Mouse (Mus musculus): ENCODE results near the gene Atp2a2. TPM values are rescaled to one million over a fixed set of nuclear protein-coding genes. Genes with fewer than 3 reads are reported as not detected.

The Atp2a2 gene
- polyA plus RNA-seq, 1 experiment from 2014 or later = 40.0 TPM

- WGBS = 74% methylated on average over 3 of the region's 3 CpGs
- H3K27ac ChIP-seq = no peak overlapping the region
- H3K9ac ChIP-seq (replicated peaks) = no peak overlapping the region
Measured at GRCm38 (mm10) chr5:122528591-122528990, 26.6 kb upstream of the Atp2a2 start.

GRCm38 (mm10) chr5:122527761-122528160, 25.7 kb upstream of the Atp2a2 start:
- Histone ChIP-seq H3K36me3 (peaks cover 6% of the 10 kb centered on the region; the same call in 1 of the 2 replicates), H3K27ac (no peak overlapping the region), H3K9ac (replicated peaks) (0 out of 2 replicates have a peak overlapping the region, but pooled peaks have one; percentile 19), H3K9me3 (no peaks in the 10 kb centered on the region), H3K4me3 (replicated peaks) (no peak overlapping the region), H3K4me2 (replicated peaks) (no peak overlapping the region), H3K27me3 (no peaks in the 10 kb centered on the region), H3K4me1 (replicated peaks) (0 out of 2 replicates have a peak, but pooled peaks cover 5% of the 10 kb centered on the region)
- no peak for ATAC-seq
- WGBS = 68% methylated on average over 11 of the region's 11 CpGs

More at GRCm38 (mm10) chr5:122528591-122528990, 26.6 kb upstream of the Atp2a2 start:
- no peak for ATAC-seq
- H3K9me3 ChIP-seq = no peaks in the 10 kb centered on the region
- no peak overlapping the region for H3K4me2 ChIP-seq (replicated peaks)
- H3K36me3 ChIP-seq = peaks cover 6% of the 10 kb centered on the region; the same call in 1 of the 2 replicates
- 0 out of 2 replicates have a peak, but pooled peaks cover 5% of the 10 kb centered on the region for H3K4me1 ChIP-seq (replicated peaks)
- no peak overlapping the region for H3K4me3 ChIP-seq (replicated peaks)
- H3K27me3 ChIP-seq = no peaks in the 10 kb centered on the region

- no peak for ATAC-seq
- 0 out of 2 replicates have a peak overlapping the region, but pooled peaks have one; percentile 19 for H3K9ac ChIP-seq (replicated peaks)
- H3K27ac ChIP-seq = no peak overlapping the region
- H3K4me1 ChIP-seq (replicated peaks) = 0 out of 2 replicates have a peak, but pooled peaks cover 5% of the 10 kb centered on the region
- WGBS = 79% methylated on average over 15 of the region's 15 CpGs
- no peak overlapping the region for H3K4me2 ChIP-seq (replicated peaks)
- no peaks in the 10 kb centered on the region for H3K27me3 ChIP-seq
- no peaks in the 10 kb centered on the region for H3K9me3 ChIP-seq
- H3K4me3 ChIP-seq (replicated peaks) = no peak overlapping the region
- peaks cover 6% of the 10 kb centered on the region; the same call in 1 of the 2 replicates for H3K36me3 ChIP-seq
Measured at GRCm38 (mm10) chr5:122526878-122527730, 25.1 kb upstream of the Atp2a2 start.

GRCm38 (mm10) chr5:122526405-122526804, 24.4 kb upstream of the Atp2a2 start:
- no peak for ATAC-seq
- H3K4me2 ChIP-seq (replicated peaks) = no peak overlapping the region
- peaks cover 5% of the 10 kb centered on the region; the same call in 1 of the 2 replicates for H3K36me3 ChIP-seq
- 96% methylated on average over 9 of the region's 9 CpGs for WGBS
- no peak overlapping the region for H3K4me3 ChIP-seq (replicated peaks)
- H3K4me1 ChIP-seq (replicated peaks) = 0 out of 2 replicates have a peak, but pooled peaks cover 5% of the 10 kb centered on the region
- H3K27ac ChIP-seq = no peak overlapping the region
- no peaks in the 10 kb centered on the region for H3K27me3 ChIP-seq
- H3K9ac ChIP-seq (replicated peaks) = no peak overlapping the region
- H3K9me3 ChIP-seq = no peaks in the 10 kb centered on the region

GRCm38 (mm10) chr5:122525238-122525931, 23.4 kb upstream of the Atp2a2 start:
- Histone ChIP-seq H3K27me3 (no peaks in the 10 kb centered on the region), H3K36me3 (no peaks in the 10 kb centered on the region), H3K9me3 (no peaks in the 10 kb centered on the region), H3K9ac (replicated peaks) (no peak overlapping the region), H3K4me3 (replicated peaks) (no peak overlapping the region), H3K27ac (no peak overlapping the region), H3K4me2 (replicated peaks) (no peak overlapping the region), H3K4me1 (replicated peaks) (0 out of 2 replicates have a peak, but pooled peaks cover 10% of the 10 kb centered on the region)
- no peak for ATAC-seq
- WGBS = 84% methylated on average over 14 of the region's 14 CpGs

GRCm38 (mm10) chr5:122524854-122525237, 22.8 kb upstream of the Atp2a2 start:
- Histone ChIP-seq H3K4me3 (replicated peaks) (no peak overlapping the region), H3K9ac (replicated peaks) (no peak overlapping the region), H3K36me3 (no peaks in the 10 kb centered on the region), H3K9me3 (no peaks in the 10 kb centered on the region), H3K27ac (no peak overlapping the region), H3K27me3 (no peaks in the 10 kb centered on the region), H3K4me1 (replicated peaks) (0 out of 2 replicates have a peak, but pooled peaks cover 10% of the 10 kb centered on the region), H3K4me2 (replicated peaks) (no peak overlapping the region)
- ATAC-seq = no peak
- 88% methylated on average over 4 of the region's 4 CpGs for WGBS

GRCm38 (mm10) chr5:122524244-122524643, 22.2 kb upstream of the Atp2a2 start:
- no peaks in the 10 kb centered on the region for H3K9me3 ChIP-seq
- 0 out of 2 replicates have a peak, but pooled peaks cover 10% of the 10 kb centered on the region for H3K4me1 ChIP-seq (replicated peaks)
- H3K4me2 ChIP-seq (replicated peaks) = no peak overlapping the region
- H3K27ac ChIP-seq = no peak overlapping the region
- no peak overlapping the region for H3K4me3 ChIP-seq (replicated peaks)
- H3K9ac ChIP-seq (replicated peaks) = no peak overlapping the region
- ATAC-seq = no peak
- H3K36me3 ChIP-seq = no peaks in the 10 kb centered on the region
- H3K27me3 ChIP-seq = no peaks in the 10 kb centered on the region
- 31% methylated on average over 3 of the region's 3 CpGs for WGBS

- Histone ChIP-seq H3K4me1 (replicated peaks) (peaks cover 9% of the 10 kb centered on the region; the same call in 1 of the 2 replicates), H3K36me3 (no peaks in the 10 kb centered on the region), H3K27me3 (no peaks in the 10 kb centered on the region), H3K9ac (replicated peaks) (no peak overlapping the region), H3K27ac (no peak overlapping the region), H3K4me2 (replicated peaks) (no peak overlapping the region), H3K4me3 (replicated peaks) (no peak overlapping the region), H3K9me3 (no peaks in the 10 kb centered on the region)
- ATAC-seq = no peak
- 33% methylated on average over 3 of the region's 3 CpGs for WGBS
Measured at GRCm38 (mm10) chr5:122521130-122521473, 19.1 kb upstream of the Atp2a2 start.

GRCm38 (mm10) chr5:122520254-122521129, 18.5 kb upstream of the Atp2a2 start:
- Histone ChIP-seq H3K4me3 (replicated peaks) (no peak overlapping the region), H3K27me3 (no peaks in the 10 kb centered on the region), H3K4me1 (replicated peaks) (peaks cover 9% of the 10 kb centered on the region; the same call in 1 of the 2 replicates), H3K27ac (no peak overlapping the region), H3K9ac (replicated peaks) (no peak overlapping the region), H3K36me3 (no peaks in the 10 kb centered on the region), H3K9me3 (no peaks in the 10 kb centered on the region), H3K4me2 (replicated peaks) (no peak overlapping the region)
- no peak for ATAC-seq
- WGBS = 69% methylated on average over 23 of the region's 23 CpGs

- H3K4me2 ChIP-seq (replicated peaks) = no peak overlapping the region
- H3K4me1 ChIP-seq (replicated peaks) = peaks cover 13% of the 10 kb centered on the region
- no peaks in the 10 kb centered on the region for H3K36me3 ChIP-seq
- ATAC-seq = no peak
- no peak overlapping the region for H3K27ac ChIP-seq
- no peak overlapping the region for H3K4me3 ChIP-seq (replicated peaks)
- 62% methylated on average over 7 of the region's 7 CpGs for WGBS
- H3K9ac ChIP-seq (replicated peaks) = no peak overlapping the region
- H3K27me3 ChIP-seq = no peaks in the 10 kb centered on the region
- no peaks in the 10 kb centered on the region for H3K9me3 ChIP-seq
Measured at GRCm38 (mm10) chr5:122519043-122519660, 17.1 kb upstream of the Atp2a2 start.

- no peak for ATAC-seq
- no peaks in the 10 kb centered on the region for H3K27me3 ChIP-seq
- H3K36me3 ChIP-seq = no peaks in the 10 kb centered on the region
- H3K9me3 ChIP-seq = no peaks in the 10 kb centered on the region
- H3K4me3 ChIP-seq (replicated peaks) = no peak overlapping the region
- WGBS = 22% methylated on average over 8 of the region's 8 CpGs
- no peak overlapping the region for H3K27ac ChIP-seq
- no peak overlapping the region for H3K9ac ChIP-seq (replicated peaks)
- H3K4me1 ChIP-seq (replicated peaks) = peaks cover 21% of the 10 kb centered on the region
- H3K4me2 ChIP-seq (replicated peaks) = no peak overlapping the region
Measured at GRCm38 (mm10) chr5:122518247-122518646, 16.2 kb upstream of the Atp2a2 start.

Data from midbrain, embryonic 13.5 days (tissue).